Mouse (Mus musculus): ENCODE data around the gene Usp7. TPM values are rescaled to one million over a fixed set of nuclear protein-coding genes. Genes with fewer than 3 reads are reported as not detected.
"Not testable (repeated sequence)": the region's sequence is repeated elsewhere in the genome, so short reads cannot be mapped to it uniquely, and the experiment has no call there.

Usp7 gene
- polyA plus RNA-seq, 1 experiment from 2014 or later: 26.7 TPM

DNA sequence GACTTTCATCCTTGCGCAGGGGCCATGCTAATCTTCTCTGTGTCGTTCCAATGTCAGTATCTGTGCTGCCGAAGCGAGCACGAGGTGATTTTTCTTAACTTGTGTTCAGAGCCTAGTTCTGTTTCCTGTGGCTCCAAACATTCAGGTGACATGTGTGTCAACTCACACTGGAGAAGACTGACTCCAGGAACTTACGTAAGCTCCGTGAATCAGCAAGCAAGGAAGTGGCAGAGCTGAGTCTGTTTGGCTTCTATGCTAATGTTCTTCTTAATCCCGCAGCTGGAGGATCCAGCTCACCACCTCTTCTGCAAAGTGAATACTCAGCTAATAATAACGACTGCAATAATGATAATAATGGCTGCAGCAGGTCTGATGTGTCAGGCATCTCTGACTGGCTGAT is 25.9 kb downstream of the Usp7 start:
- Histone ChIP-seq H3K4me3 (replicated peaks) (no peak overlapping the region), H3K27me3 (replicated peaks) (no peaks in the 10 kb centered on the region)
- WGBS: 52% methylated on average over 9 of the region's 9 CpGs

DNA sequence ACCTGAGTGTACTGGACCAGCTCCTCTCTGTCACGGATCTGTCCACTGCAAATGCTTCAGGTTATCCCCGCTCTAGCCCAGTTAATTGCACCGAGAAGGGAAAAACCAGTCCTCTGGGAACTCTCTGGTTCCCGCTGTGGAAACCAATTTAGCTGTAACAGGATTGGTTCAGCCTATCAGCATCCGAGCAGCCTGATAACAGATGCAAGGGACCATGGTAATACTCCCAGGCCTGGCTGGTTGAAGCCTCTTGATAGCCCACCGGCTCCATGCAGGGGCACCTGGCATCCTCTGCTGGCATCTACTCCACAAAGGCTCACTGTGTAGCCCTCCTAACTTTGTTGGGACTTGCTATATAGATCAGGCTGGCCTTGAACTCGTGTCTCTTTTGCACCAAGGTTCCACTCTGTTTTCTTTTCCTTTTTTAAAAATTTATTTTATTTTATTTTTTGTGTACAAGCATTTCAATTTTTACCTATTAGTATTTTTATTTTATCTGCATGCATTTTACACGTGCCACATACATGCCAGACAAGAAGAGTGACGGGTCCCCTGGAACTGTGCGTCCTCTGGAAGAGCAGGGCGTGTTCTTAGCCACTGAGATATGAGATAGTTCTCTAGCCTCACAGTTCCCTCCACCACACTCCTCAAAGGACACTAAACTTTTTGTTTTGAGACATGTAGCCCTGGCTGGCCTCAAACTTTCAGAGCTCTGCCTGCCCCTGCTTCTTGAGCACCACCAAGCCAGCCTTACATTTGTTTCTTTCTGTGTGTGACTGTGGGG is 27.8 kb downstream of the Usp7 start:
- H3K4me1 ChIP-seq: no peaks in the 10 kb centered on the region
- no peak for ATAC-seq (ENCODE audit: insufficient read depth, low FRiP score, low read depth)
- no peak overlapping the region for H3K4me3 ChIP-seq (replicated peaks)
- no peak overlapping the region for H3K4me2 ChIP-seq
- no peaks in the 10 kb centered on the region for H3K9me3 ChIP-seq
- H3K36me3 ChIP-seq: no peaks in the 10 kb centered on the region
- no peaks in the 10 kb centered on the region for H3K27me3 ChIP-seq (replicated peaks)
- H3K9ac ChIP-seq: no peak overlapping the region
- no peak overlapping the region for H3K27ac ChIP-seq
- WGBS: 71% methylated on average over 11 of the region's 11 CpGs

More for the DNA sequence above, 25.9 kb downstream of the Usp7 start:
- no peak for ATAC-seq (ENCODE audit: insufficient read depth, low FRiP score, low read depth)
- Histone ChIP-seq H3K36me3 (no peaks in the 10 kb centered on the region), H3K9me3 (no peaks in the 10 kb centered on the region), H3K4me1 (no peaks in the 10 kb centered on the region), H3K4me2 (no peak overlapping the region), H3K9ac (no peak overlapping the region), H3K27ac (no peak overlapping the region)

- H3K9me3 ChIP-seq: no peaks in the 10 kb centered on the region
Measured at GRCm38 (mm10) chr16:8763028-8763427, 29.1 kb downstream of the Usp7 start.

GRCm38 (mm10) chr16:8761894-8762293 is 30.2 kb downstream of the Usp7 start:
- no peak overlapping the region for H3K27ac ChIP-seq
- H3K4me3 ChIP-seq (replicated peaks): no peak overlapping the region
- no peak overlapping the region for H3K4me2 ChIP-seq
- no peaks in the 10 kb centered on the region for H3K4me1 ChIP-seq
- no peaks in the 10 kb centered on the region for H3K9me3 ChIP-seq
- no peak overlapping the region for H3K9ac ChIP-seq
- ATAC-seq (ENCODE audit: insufficient read depth, low FRiP score, low read depth): peak; percentile 66; the same call in 1 of the 2 replicates
- H3K36me3 ChIP-seq: no peaks in the 10 kb centered on the region
- 90% methylated on average over 2 of the region's 2 CpGs for WGBS
- H3K27me3 ChIP-seq (replicated peaks): no peaks in the 10 kb centered on the region

More at GRCm38 (mm10) chr16:8763028-8763427, 29.1 kb downstream of the Usp7 start:
- no peak overlapping the region for H3K4me2 ChIP-seq
- H3K9ac ChIP-seq: no peak overlapping the region
- H3K27ac ChIP-seq: no peak overlapping the region
- WGBS: 63% methylated on average over 6 of the region's 6 CpGs
- H3K36me3 ChIP-seq: no peaks in the 10 kb centered on the region
- H3K4me1 ChIP-seq: no peaks in the 10 kb centered on the region
- no peaks in the 10 kb centered on the region for H3K27me3 ChIP-seq (replicated peaks)
- H3K4me3 ChIP-seq (replicated peaks): no peak overlapping the region
- no peak for ATAC-seq (ENCODE audit: insufficient read depth, low FRiP score, low read depth)

DNA sequence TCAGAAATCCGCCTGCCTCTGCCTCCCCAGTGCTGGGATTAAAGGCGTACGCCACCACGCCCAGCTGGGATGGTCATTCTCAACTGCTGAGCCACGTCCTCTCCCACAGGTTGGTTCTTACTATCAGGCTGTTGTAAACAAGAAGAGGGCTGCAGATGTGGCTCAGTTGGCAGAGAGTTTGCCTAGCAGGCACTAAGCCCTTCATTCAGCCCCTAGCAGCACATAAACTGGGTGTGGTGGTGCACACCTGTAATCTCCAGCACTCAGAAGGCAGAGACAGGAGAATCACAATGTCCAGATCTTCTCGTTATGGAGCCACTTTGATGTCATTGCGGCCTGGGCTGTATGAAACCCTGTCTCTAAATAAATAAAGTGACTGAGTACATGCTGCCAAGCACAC is 31.1 kb downstream of the Usp7 start:
- no peaks in the 10 kb centered on the region for H3K9me3 ChIP-seq
- no peak overlapping the region for H3K9ac ChIP-seq
- WGBS: 83% methylated on average over 7 of the region's 7 CpGs
- no peaks in the 10 kb centered on the region for H3K4me1 ChIP-seq
- H3K27ac ChIP-seq: no peak overlapping the region
- H3K36me3 ChIP-seq: no peaks in the 10 kb centered on the region
- H3K4me3 ChIP-seq (replicated peaks): no peak overlapping the region
- no peak for ATAC-seq (ENCODE audit: insufficient read depth, low FRiP score, low read depth)
- no peak overlapping the region for H3K4me2 ChIP-seq
- H3K27me3 ChIP-seq (replicated peaks): no peaks in the 10 kb centered on the region

DNA sequence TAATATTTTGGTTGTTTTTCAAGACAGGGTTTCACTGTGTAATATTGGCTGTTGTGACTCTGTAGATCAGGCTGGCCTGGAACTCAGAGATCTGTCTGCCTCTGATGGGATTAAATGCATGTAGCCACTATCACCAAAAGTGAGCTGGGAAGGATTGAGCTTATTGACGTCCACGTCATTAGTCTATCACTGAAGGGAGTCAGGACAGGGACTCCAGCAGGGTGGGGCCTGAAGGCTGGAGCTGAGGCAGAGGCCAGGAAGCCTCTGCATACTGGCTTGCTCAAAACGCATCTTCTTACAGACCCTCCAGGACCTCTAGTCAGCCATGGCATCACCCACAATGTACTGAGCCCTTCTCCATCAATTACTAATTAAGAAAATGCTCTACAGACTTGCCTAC is 33.1 kb downstream of the Usp7 start:
- H3K27ac ChIP-seq: no peak overlapping the region
- WGBS: 65% methylated on average over 3 of the region's 3 CpGs
- H3K36me3 ChIP-seq: no peaks in the 10 kb centered on the region
- no peak for ATAC-seq (ENCODE audit: insufficient read depth, low FRiP score, low read depth)
- no peak overlapping the region for H3K4me3 ChIP-seq (replicated peaks)
- no peaks in the 10 kb centered on the region for H3K9me3 ChIP-seq
- no peak overlapping the region for H3K4me2 ChIP-seq
- no peaks in the 10 kb centered on the region for H3K4me1 ChIP-seq
- H3K9ac ChIP-seq: no peak overlapping the region
- H3K27me3 ChIP-seq (replicated peaks): no peaks in the 10 kb centered on the region

- Histone ChIP-seq H3K9me3 (no peaks in the 10 kb centered on the region), H3K27ac (no peak overlapping the region), H3K4me1 (no peaks in the 10 kb centered on the region), H3K4me3 (replicated peaks) (no peak overlapping the region), H3K36me3 (no peaks in the 10 kb centered on the region), H3K4me2 (no peak overlapping the region), H3K27me3 (replicated peaks) (no peaks in the 10 kb centered on the region), H3K9ac (no peak overlapping the region)
- ATAC-seq (ENCODE audit: insufficient read depth, low FRiP score, low read depth): no peak
- WGBS: 73% methylated on average over 2 of the region's 2 CpGs
Measured at GRCm38 (mm10) chr16:8758193-8758592, 33.9 kb downstream of the Usp7 start.

- WGBS: 94% methylated on average over 6 of the region's 6 CpGs
- not testable (repeated sequence) for ATAC-seq (ENCODE audit: insufficient read depth, low FRiP score, low read depth)
Measured at GRCm38 (mm10) chr16:8757586-8757985, 34.5 kb downstream of the Usp7 start.

GRCm38 (mm10) chr16:8752334-8752733 is 39.8 kb downstream of the Usp7 start:
- no peaks in the 10 kb centered on the region for H3K4me1 ChIP-seq
- H3K4me2 ChIP-seq: no peak overlapping the region
- WGBS: 69% methylated on average over 2 of the region's 2 CpGs
- H3K27me3 ChIP-seq (replicated peaks): no peaks in the 10 kb centered on the region
- H3K36me3 ChIP-seq: no peaks in the 10 kb centered on the region
- no peak overlapping the region for H3K9ac ChIP-seq
- H3K4me3 ChIP-seq (replicated peaks): no peak overlapping the region
- ATAC-seq (ENCODE audit: insufficient read depth, low FRiP score, low read depth): peak; percentile 81
- no peaks in the 10 kb centered on the region for H3K9me3 ChIP-seq
- no peak overlapping the region for H3K27ac ChIP-seq

More at GRCm38 (mm10) chr16:8757586-8757985, 34.5 kb downstream of the Usp7 start:
- not testable (repeated sequence) for H3K4me2 ChIP-seq; H3K9ac ChIP-seq; H3K27me3 ChIP-seq (replicated peaks); H3K4me3 ChIP-seq (replicated peaks); H3K27ac ChIP-seq; H3K4me1 ChIP-seq; H3K9me3 ChIP-seq; H3K36me3 ChIP-seq

- WGBS: 63% methylated on average over 5 of the region's 5 CpGs
- Histone ChIP-seq H3K27me3 (replicated peaks) (no peaks in the 10 kb centered on the region), H3K9ac (no peak overlapping the region), H3K4me3 (replicated peaks) (no peak overlapping the region), H3K4me2 (no peak overlapping the region), H3K4me1 (no peaks in the 10 kb centered on the region), H3K9me3 (no peaks in the 10 kb centered on the region), H3K36me3 (no peaks in the 10 kb centered on the region), H3K27ac (no peak overlapping the region)
- ATAC-seq (ENCODE audit: insufficient read depth, low FRiP score, low read depth): peak; percentile 82; the same call in 1 of the 2 replicates
Measured at GRCm38 (mm10) chr16:8751555-8752235, 40.4 kb downstream of the Usp7 start.

- Histone ChIP-seq H3K27ac (no peak overlapping the region), H3K4me2 (no peak overlapping the region), H3K4me1 (no peaks in the 10 kb centered on the region), H3K9me3 (no peaks in the 10 kb centered on the region), H3K27me3 (replicated peaks) (no peaks in the 10 kb centered on the region), H3K36me3 (no peaks in the 10 kb centered on the region), H3K9ac (no peak overlapping the region), H3K4me3 (replicated peaks) (no peak overlapping the region)
- ATAC-seq (ENCODE audit: insufficient read depth, low FRiP score, low read depth): no peak
- WGBS: 84% methylated on average over 8 of the region's 8 CpGs
Measured at GRCm38 (mm10) chr16:8748904-8749303, 43.2 kb downstream of the Usp7 start.

DNA sequence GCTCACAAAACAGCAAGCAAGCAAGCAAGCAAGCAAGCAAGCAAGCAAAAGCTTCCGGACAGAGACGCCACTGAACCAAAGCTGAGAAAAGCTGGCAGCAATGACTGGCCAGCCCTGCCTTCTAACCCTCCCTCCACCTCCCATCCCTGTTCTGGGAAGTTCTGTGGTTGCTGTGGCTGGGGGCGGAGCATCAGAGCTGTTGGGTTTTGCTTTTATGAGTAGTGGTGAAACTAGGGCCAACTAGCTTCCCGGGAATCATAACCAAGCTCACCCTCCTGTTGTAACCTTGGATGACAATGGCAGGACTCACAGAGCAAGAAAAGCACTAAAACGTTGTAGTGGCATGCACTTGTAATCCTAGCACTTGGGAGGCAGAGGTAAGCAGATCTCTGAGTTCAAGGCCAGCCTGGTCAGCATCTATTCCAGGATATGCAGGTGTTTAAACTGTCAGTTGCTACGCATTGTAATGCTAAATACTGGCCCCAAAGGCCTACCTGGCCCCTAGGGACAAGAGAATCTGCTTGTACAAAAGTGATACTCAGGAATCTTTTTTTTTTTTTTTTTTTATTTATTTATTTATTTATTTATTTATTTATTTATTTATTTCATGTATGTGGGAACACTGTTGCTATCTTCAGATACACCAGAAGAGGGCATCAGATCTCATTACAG is 43.8 kb downstream of the Usp7 start:
- Histone ChIP-seq H3K27me3 (replicated peaks) (no peaks in the 10 kb centered on the region), H3K4me3 (replicated peaks) (no peak overlapping the region), H3K36me3 (no peaks in the 10 kb centered on the region), H3K27ac (no peak overlapping the region), H3K9me3 (no peaks in the 10 kb centered on the region), H3K4me2 (no peak overlapping the region), H3K4me1 (no peaks in the 10 kb centered on the region), H3K9ac (no peak overlapping the region)
- 74% methylated on average over 6 of the region's 6 CpGs for WGBS
- no peak for ATAC-seq (ENCODE audit: insufficient read depth, low FRiP score, low read depth)

Data from stomach, embryonic 15.5 days (tissue).